Mouse (Mus musculus) left cerebral cortex, adult 11 months (tissue): Measurements from ENCODE around the gene Syt16.
A peak's percentile ranks its signal among the peaks of the same experiment; 100 is the strongest.

Source experiments
- DNase-seq: peaks from one replicate; pipeline ENCODE4 v3.0.0; 2022; ENCODE audit warnings: low spot score

The Syt16 gene

DNA sequence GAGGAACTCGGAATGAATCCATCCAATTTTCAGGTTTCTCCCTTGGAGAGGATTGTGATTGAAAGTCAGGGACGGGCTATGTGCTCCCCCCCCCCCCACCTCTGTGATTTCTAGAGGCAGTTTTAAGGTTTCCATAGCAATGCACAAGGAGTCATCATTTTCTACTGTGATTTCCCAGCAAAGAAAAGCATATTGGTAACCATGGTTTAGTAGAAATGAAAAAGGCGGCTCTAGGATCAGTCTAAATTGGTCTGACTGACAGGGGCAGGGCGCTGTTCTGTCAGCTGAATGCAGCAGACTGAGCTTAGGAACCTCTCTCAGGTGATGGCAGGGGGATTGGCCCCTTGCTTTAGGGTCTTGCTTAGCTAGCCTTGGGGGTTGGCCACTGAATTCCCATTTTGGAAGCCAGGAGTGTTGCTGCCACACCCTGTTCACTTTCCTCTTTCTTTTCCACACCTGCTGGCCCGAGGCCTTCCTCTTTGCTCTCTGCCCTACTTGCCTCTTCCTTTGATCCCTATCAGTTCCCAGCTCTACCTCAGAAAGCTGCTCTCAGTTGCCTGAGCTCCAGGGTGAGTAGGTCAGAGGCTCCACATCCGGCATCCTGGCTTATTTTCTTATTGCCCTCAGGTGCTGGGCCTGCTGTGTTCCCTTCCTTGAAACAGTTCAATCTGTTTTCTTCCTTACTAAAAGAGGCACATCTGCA lies 108.5 kb downstream of the Syt16 start:
- no peak for DNase-seq

DNA sequence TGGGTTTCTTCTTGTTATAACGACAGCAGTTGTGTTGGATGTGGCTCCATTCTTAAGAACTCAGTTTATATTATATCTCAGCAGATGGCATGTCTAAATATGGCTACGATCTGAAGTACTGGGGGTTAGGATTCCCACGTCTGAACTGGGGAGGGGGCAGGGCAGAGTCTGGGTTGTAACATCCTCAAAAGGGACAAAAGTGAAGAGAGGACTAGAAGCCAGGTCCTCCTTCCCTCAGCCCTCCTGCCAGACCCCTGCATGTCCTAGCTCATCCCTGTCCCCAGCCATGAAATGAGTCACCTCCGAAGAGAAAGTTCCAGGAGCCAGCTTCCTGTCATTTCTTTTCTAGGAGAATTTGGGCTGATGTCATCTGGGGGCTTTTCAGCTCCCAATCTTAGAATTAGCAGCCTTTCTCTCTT lies 111.2 kb downstream of the Syt16 start:
- peak; percentile 53 for DNase-seq

DNA sequence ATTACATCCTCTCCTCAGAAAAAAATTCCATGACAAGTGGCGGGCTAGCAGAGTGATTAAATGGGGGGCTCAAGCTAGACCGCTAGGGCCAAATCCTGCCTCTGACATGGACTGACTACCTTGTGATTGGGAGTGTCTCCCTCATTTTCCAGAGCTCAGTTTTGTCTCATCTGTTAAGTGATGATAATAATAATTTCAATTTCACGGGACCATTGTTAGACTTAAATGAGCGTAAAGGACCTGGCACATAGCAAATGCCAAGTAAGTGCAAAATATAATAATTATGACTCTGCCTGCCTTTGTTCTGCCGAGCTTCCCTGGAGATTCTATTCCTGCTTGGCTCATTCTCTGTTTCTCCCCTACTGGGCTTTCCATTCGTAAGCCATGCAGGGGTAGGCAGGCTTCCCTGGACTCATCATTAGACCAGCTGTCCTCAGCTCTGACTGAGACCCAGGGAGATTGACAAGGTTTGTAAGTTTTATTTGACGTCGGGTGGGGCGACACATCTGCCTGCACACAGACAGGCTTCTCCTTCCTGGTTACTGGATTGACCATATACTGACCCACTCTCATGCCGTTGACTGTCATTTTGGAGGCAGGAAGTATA lies 112.1 kb downstream of the Syt16 start:
- DNase-seq: no peak

DNA sequence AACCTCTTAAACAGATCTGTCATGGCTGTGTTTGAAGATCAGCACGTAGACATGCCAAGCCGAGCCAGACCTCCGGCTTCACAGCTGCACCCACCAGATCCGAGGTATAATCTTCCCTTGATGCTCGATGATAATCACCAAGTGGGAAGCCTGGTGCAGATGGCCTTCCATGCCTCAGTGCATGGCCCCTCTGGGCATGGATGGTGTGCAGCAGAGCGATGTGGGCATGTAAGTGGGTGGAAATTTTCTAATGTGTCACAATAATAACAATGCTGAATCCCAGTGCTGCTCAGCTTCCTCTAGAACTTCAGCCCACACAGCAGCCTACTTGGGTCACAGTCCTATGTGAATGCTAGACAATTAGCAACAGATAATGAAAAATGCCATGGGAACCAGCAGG lies 119.4 kb downstream of the Syt16 start:
- DNase-seq: no peak

DNA sequence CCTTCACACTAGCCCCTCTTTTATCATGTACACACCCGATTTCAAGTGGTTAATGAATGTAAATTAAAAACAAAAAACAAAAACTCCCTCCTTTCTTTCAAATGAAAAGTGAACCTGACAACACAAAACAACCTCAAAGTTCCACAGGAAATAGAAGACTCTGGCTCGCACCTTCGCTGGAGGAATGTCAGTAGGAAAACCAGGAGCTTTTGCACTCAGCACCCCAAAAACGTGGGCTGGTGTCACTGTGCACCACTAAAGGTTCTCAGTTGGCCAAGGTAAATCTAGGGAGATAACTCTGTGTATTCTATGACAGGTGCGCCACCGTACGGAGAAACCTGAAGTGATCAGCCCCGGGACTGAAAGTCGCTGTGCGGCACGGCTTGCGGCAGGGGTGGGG lies 128.3 kb downstream of the Syt16 start:
- DNase-seq: no peak

DNA sequence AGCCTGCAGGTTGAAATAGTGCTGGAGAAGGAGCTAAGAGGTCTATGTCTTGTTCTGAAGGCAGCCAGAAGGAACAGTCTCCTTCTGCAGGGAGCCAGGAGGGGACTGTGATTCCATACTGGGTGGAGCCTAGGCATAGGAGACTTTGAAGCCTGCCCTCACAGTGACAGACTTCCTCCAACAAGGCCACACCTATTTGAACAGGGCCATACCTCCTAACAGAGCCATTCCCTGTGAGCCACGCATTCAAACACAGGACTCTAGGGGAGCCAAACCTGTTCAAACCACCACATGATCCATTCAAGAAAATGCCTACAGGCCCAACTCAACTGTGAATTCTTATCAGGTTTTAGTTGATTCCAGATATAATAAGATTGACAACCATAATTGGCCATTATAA lies 130.8 kb downstream of the Syt16 start:
- DNase-seq: no peak

DNA sequence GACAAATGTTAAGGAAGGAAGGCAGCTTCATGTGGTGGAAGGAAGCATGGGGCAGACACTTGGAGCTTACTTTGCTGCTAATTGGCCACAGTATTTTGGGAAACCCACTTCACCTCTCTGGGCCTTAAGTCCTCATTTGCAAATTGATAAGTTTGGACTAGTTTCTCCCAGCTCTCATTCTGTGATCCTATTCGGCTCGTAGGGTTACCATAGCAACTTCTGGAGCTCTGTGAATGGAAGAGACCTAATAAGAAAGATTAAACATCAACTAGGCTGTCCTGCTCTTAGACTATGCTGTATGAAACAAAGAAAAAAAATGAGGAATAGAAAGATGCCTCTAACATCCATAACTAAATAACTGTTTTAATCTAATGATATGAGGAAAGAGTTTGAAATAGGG lies 134.3 kb downstream of the Syt16 start:
- no peak for DNase-seq

DNA sequence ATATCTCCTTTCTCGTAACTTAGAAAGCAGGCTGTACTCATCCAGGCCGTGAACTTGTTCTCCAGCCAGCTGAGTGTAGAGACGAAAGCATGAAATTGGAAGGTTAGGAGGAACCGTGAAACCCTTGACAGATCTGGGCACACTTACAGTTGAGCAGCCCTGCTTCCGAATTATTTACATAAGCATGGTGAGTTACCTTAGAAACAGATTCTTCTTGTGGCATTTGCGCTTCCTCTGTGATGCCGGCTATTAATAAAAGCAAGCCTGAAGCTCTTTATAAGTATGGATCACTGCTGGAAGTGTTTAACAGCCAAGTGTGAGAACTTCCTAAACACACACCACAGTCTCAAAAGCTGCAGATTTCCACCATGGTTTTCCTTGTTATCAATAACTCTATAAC lies 144.7 kb downstream of the Syt16 start:
- no peak for DNase-seq

DNA sequence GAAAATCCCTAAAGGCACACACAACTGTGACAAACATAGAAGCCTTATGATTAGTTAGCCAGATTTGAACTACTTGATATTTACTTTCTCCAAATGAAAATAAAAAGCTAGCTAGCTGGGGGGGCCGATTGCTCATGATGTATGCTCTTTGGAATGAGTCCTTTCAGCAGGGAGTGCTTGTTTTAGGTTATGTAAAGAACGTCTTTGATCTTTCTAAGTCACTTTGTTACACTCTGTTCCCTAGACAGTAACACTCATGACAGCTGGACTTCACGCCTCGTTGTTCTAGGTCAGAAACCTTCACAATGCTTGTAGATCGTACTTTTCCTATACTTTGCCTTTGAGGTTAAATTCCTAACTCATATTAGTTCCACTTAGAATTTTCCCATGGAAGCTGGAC lies 146.9 kb downstream of the Syt16 start:
- DNase-seq: no peak

DNA sequence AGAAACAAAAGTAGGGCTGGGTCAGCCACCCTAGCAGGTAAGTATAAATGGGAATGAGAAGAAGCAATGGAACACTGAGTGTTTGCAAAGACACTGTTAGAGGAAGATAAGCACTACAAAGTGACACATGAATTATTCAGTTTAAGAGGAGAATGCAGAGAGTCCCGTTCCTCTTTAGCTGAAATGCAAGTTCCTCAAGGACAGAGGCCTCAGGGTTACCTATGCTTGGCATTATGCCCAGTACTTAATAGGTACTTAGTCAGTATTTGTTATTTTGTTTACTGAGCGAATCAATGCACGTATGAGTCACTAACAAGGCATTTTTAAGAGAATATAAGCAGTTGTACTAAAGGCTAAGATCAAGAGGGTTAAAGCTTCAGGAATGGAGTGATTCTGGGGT lies 163.3 kb downstream of the Syt16 start:
- no peak for DNase-seq

DNA sequence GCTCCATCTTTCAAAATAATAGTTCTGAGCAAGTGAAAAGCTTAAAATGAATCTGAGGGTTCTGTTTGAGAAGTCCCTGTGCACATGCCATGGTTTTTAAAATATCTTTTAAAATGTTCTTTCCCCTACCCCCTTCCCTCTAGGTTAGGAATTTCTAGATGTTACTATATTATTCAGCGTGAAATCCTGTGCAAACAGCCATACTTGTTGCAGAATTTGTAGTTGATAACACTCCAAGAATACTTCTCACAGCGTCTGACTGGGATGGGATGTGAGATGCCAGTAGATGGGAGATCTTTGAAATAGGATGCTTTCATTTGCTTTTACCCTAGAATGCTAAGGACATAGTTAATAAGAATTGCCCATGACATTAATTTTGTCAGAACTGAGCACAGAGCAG lies 165.6 kb downstream of the Syt16 start:
- DNase-seq: no peak

DNA sequence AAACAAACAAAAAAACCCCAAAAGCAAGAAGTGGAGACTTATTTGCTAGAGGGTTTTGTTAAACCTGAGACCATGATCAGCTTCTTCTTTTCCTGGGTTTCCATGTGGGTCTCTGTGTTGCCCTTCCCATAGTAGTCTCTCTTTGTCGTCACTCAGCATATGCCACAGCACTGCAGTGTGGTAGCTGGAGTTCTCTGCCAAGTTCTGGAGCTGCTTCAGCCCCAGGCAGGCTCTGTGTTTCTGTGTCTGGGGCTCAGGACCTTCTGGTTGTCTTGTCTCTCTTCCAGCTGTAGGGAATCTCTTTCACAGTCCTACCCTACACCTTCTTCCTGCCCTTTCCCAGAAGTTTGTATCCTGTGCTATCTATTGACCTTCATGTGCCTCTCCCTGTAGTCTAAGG lies 173.8 kb downstream of the Syt16 start:
- no peak for DNase-seq

DNA sequence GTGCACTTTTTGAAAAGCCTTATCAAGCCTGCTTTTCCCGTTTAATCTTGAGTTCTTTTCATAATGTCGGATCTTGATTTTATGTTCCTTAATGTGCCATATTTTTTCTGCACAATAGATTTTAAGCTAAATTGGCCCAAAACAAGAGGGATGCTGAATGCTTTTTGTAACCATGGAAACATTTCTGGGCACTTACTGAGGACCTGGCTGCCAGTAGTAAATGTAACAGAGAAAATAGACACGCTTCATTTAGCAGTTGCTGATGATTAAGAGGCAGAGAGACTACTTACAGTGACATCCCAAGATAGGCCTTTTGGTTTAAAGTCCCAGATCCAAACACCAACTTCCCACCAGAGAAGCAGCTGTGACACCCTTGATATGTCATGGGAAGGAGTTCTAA lies 176.4 kb downstream of the Syt16 start:
- DNase-seq: no peak

DNA sequence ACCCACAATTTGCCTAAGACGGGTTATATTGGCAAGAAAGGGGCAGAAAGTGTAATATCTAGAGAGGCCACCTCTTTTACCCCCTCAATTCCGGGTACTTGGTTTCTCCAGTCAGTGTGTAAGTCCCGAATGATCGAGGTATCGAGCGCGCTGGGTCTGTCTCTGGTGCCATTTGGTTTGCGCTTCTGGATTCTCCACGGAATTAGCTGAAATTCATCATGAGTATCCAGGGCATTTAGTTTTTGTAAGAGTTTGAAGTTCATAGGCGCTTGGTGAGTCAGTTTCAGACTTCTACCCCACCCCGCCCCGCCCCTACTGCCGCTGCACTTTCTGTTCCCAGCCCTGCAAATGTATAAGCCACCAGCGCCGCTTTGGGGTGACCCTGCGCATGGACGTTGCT lies 187.1 kb downstream of the Syt16 start:
- no peak for DNase-seq

DNA sequence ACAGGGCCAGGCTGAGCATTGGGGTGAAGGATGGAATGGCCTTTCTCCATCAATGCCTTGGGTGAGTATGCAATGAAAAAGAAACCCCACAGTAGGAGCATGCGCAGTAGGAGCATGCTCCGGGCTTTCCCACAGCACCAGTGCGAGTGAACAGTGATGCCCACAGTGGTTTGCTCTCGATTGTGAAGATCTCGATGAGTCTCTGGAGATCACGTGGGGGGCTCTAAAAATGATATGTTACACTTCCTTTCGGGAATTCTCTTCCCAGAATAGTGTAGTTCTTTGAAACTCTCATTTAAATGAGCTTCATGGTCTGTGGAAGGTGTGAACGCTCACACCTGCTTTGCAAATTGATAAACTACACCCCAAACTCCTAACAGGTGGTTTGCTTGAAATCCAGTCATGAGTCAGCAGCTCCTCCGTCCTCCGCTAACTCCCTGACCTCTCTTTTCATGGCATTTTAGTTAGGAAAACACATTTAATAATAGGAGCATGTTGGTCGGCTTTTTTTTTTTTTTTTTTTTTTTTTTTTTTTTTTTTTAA lies 190.9 kb downstream of the Syt16 start:
- DNase-seq: no peak

DNA sequence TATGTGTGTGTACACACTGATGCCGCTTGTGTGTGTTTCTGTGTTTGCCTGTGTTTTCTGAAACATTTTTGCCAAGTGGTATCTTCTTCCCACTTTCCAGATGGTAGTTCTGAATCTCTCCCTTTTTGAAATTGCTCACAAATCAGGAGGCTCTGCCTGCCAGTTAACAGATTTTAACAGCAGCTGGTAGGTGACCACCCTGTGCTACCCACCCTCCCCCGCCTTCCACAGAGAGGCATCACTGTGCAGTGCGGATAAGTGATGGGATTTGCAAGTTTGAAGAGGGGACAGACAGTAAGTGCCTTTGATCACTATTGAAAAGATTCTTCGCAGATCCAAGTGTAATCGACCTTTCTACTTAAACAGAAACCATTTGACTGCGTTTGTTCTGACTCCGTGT lies 191.4 kb downstream of the Syt16 start:
- no peak for DNase-seq

DNA sequence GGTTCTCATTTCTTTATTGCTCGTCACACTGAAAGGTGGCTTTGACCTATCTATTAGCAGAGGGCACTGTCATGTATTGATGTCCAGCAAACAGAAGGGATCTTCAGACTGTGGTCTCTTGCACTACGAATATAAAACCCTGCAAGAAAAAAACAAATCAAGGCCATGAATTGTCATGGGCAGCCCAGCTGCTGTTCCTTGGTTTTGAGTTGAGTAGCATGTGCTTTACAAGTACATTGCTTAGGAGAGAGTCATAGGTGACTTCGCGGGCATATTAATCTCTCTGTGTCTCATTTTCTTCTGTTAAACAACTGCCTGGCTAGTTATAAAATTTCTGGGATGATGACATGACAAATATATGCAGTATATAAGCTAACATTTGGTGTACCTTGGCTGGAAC lies 192.4 kb downstream of the Syt16 start:
- DNase-seq: no peak

DNA sequence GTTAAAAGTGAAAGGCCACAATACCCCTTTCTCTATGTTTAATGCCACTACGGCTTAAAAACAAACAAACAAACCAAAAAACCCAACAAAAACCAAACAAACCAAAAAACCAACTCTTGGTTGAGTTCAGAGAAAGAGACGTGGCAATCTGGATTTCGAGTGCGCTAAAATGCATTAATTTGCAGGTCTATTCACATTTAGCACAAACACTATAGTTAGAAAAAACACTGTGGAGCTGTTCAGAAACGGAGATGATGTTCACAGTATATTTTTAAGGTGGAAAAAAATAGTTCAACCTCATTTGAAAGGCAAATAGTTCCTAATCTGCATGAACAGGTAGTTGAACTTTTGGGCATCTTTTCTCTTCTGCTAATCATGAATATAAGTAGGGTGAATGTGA lies 192.8 kb downstream of the Syt16 start:
- DNase-seq: no peak

DNA sequence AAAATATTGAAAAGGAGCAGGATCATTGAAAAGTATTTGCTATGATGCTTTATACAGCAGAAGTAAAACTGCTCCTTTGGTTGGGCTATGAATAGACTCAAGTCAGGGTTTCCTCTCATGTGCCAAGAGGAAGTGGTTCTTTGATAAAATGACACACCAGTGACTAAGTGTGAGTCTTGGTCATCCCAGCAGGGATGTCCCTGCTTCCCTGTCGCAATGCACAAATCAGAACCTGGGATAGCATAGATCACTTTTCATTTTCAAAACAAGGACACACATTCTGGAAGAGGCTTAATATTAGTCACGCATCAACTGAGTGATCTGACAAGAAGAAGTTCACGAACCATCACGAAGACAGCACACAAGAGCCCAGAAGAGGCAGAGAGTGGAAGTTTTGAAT lies 195.1 kb downstream of the Syt16 start:
- no peak for DNase-seq

DNA sequence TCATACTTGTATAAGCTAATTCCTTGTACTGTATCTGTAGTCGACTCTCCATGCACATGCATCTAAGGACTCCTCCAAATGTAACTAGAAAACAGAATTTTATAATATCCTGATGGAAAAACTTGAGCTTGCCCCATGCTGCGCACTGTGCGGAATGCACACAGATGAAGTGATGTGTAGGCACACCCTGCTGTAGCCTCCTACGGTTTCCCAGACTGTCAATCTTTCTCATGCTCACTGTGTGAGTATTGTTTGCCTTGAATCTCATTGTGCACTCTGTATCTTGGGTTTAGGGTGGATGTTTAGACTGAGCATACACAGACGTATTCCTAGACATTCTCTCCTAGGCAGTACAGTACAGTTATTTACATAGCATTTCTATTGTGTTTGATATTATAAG lies 203.9 kb downstream of the Syt16 start:
- no peak for DNase-seq

DNA sequence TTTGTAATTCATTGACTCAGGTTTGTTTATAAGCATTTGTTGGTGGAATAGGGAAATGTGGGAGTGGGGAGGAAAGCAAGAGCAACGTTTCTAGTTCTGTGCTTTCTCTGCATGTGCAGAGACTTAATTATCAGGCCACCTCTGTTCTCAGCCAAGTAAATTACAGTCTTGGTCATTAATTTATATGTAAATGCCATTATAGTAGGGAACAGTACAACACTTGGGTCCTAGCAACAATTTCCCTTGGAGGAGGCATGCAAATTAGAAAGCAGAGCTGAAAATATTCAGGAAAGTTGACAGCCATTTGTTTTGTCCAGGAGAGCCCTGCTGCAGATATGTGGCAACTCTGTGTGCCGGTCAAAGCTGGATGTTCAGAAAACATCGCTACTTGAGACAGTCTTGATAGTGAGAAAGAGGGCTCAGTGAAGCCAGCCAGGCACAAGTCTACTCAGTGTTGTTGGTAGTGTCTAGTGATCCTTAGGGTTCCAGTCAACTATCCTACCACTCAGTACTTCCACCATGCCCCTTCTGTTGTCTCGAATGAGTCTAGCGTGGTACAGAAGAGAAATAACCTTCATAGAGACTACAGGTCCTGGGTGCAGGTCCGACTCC lies 205.1 kb downstream of the Syt16 start:
- no peak for DNase-seq

DNA sequence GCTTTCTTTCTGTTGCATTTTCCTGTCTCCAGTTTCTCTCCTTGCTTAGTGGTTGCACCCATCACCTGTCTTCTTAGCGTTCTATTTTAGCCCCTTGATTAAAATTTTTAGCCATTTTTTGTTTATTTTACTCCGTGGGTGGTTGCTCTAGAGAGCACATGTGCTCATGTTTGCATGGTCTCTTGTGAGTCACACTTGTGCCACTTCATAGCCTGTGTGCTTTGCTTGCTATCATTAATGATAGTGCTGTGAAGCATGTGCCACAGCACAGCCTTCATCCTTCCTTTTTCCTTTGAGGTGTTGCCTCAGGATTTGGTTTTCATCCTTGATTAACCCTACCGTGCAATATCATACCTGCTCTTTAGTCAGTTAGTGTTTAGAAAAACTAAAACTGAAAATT lies 214.7 kb downstream of the Syt16 start:
- no peak for DNase-seq

DNA sequence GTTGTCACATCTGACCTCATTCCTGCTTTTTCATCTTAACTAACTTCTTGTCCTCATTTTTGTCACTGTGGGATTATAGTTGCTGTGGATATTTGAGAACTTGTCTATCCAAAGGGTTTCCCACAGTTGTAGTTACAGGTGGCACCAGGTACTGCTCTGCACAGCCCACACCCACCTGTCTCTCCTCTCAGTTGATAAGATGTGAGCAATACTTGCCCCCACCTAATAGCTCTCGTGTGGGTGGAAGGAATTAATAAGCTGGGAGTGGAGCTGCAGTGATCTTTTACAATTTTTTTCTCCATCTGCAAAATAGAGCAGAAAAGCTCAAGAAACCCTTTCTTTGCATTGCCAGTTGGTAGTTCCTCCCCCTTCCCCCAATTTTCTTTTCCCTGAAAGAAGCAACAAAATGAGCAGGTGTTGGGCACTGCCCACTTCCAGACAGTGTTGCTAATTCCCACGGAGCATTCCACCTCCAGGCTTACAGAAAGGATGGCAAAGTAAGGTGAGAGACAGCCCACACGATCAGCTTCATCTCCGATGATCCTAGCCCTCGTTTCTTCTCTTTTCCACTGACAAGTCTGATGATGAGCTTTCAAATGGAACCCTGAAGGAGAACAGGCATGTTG lies 218.8 kb downstream of the Syt16 start:
- no peak for DNase-seq
